Mouse (Mus musculus) 3T3-L1 (cell line): Measurements from ENCODE around the gene Usp28.

ENCODE experiments used
- DNase-seq: peaks from one replicate; pipeline ENCODE4 v3.0.0-alpha.2; 2015; ENCODE audit warnings: low read depth, low spot score

Usp28 gene

GRCm38 (mm10) chr9:49021289-49021688, 36.1 kb downstream of the Usp28 start:
- DNase-seq: no peak

GRCm38 (mm10) chr9:49023956-49024355, 38.8 kb downstream of the Usp28 start:
- no peak for DNase-seq

- no peak for DNase-seq
These were observed 39.4 kb downstream of the Usp28 start for GRCm38 (mm10) chr9:49024529-49024928.

- DNase-seq: peak; percentile 86
These were observed 49.6 kb downstream of the Usp28 start for GRCm38 (mm10) chr9:49034764-49035163.

GRCm38 (mm10) chr9:49050901-49051300, 65.7 kb downstream of the Usp28 start:
- DNase-seq: no peak

- DNase-seq: peak; percentile 73
These were observed 66.2 kb downstream of the Usp28 start for GRCm38 (mm10) chr9:49051349-49051748.

- no peak for DNase-seq
These were observed 68.9 kb downstream of the Usp28 start for GRCm38 (mm10) chr9:49054028-49054427.

- peak; percentile 97 for DNase-seq
These were observed 70.4 kb downstream of the Usp28 start, which contains the start of gene Zw10 for GRCm38 (mm10) chr9:49055333-49056205. TSS of gene Zw10 (plus strand) at chr9:49055613.

GRCm38 (mm10) chr9:49076847-49077246, 91.7 kb downstream of the Usp28 start:
- DNase-seq: no peak

- DNase-seq: no peak
These were observed 95.9 kb downstream of the Usp28 start, which contains the start of gene Tmprss5 for GRCm38 (mm10) chr9:49081107-49081506. TSS of gene Tmprss5 (plus strand) at chr9:49081260.

GRCm38 (mm10) chr9:49081561-49081960, 96.4 kb downstream of the Usp28 start:
- DNase-seq: peak; percentile 73

GRCm38 (mm10) chr9:49087317-49087716, 102.1 kb downstream of the Usp28 start:
- DNase-seq: no peak
